Mouse (Mus musculus): Measurements from ENCODE around the gene Ebpl. TPM values are rescaled to one million over a fixed set of nuclear protein-coding genes. Genes with fewer than 3 reads are reported as not detected.

Gene Ebpl
- 1 to 10 TPM; 3.6 to 4.1 TPM for total RNA-seq (2021)

- intact Hi-C loops (cut with DNase I) = loop anchor here (5.0 kb wide), 1 partner anchor 77 kb away; the partner anchor contains the start of gene Kpna3
- peak; percentile 90 to 94 for DNase-seq (ENCODE audit: low spot score in 2 of 2)
Measured at GRCm38 (mm10) chr14:61360131-61360980, at the start of gene Ebpl. Gene Ebpl (minus strand): TSS chr14:61360439.

GRCm38 (mm10) chr14:61410020-61410419 is 49.8 kb upstream of the Ebpl start:
- no peak for DNase-seq (ENCODE audit: low spot score in 2 of 2)
- intact Hi-C loops (cut with DNase I) = no loop called here

GRCm38 (mm10) chr14:61407055-61407454 is 46.8 kb upstream of the Ebpl start:
- no peak for DNase-seq (ENCODE audit: low spot score in 2 of 2)
- intact Hi-C loops (cut with DNase I) = no loop called here

- intact Hi-C loops (cut with DNase I) = no loop called here
- DNase-seq (ENCODE audit: low spot score in 2 of 2) = no peak
Measured at GRCm38 (mm10) chr14:61405761-61406160, 45.5 kb upstream of the Ebpl start.

GRCm38 (mm10) chr14:61404941-61405340 is 44.7 kb upstream of the Ebpl start:
- intact Hi-C loops (cut with DNase I) = no loop called here
- DNase-seq (ENCODE audit: low spot score in 2 of 2) = no peak

- intact Hi-C loops (cut with DNase I) = no loop called here
- peak in 1 of 2 experiments; percentile 21 for DNase-seq (ENCODE audit: low spot score in 2 of 2)
Measured at GRCm38 (mm10) chr14:61394745-61395144, 34.5 kb upstream of the Ebpl start.

GRCm38 (mm10) chr14:61390586-61390985 is 30.3 kb upstream of the Ebpl start:
- intact Hi-C loops (cut with DNase I) = no loop called here
- DNase-seq (ENCODE audit: low spot score in 2 of 2) = no peak

GRCm38 (mm10) chr14:61367290-61367689 is 7.1 kb upstream of the Ebpl start:
- intact Hi-C loops (cut with DNase I) = no loop called here

GRCm38 (mm10) chr14:61364656-61365055 is 4.4 kb upstream of the Ebpl start:
- intact Hi-C loops (cut with DNase I) = loop anchor here (5.0 kb wide), 1 partner anchor 73 kb away; the partner anchor contains the start of gene Kpna3
- DNase-seq (ENCODE audit: low spot score in 2 of 2) = no peak

More at GRCm38 (mm10) chr14:61367290-61367689, 7.1 kb upstream of the Ebpl start:
- DNase-seq (ENCODE audit: low spot score in 2 of 2) = peak in 1 of 2 experiments; percentile 77

GRCm38 (mm10) chr14:61363734-61364133 is 3.5 kb upstream of the Ebpl start:
- intact Hi-C loops (cut with DNase I) = loop anchor here (5.0 kb wide), 1 partner anchor 74 kb away; the partner anchor contains the start of gene Kpna3
- DNase-seq (ENCODE audit: low spot score in 2 of 2) = no peak

GRCm38 (mm10) chr14:61362268-61362667 is 2.0 kb upstream of the Ebpl start:
- intact Hi-C loops (cut with DNase I) = loop anchor here (5.0 kb wide), 1 partner anchor 75 kb away; the partner anchor contains the start of gene Kpna3
- no peak for DNase-seq (ENCODE audit: low spot score in 2 of 2)

GRCm38 (mm10) chr14:61360981-61361511 is 807 bp upstream of the Ebpl start:
- intact Hi-C loops (cut with DNase I) = loop anchor here (5.0 kb wide), 1 partner anchor 76 kb away; the partner anchor contains the start of gene Kpna3
- no peak for DNase-seq (ENCODE audit: low spot score in 2 of 2)

- intact Hi-C loops (cut with DNase I) = no loop called here
- DNase-seq (ENCODE audit: low spot score in 2 of 2) = no peak
Measured at GRCm38 (mm10) chr14:61354251-61355235, 5.7 kb downstream of the Ebpl start.

- intact Hi-C loops (cut with DNase I) = no loop called here
Measured at GRCm38 (mm10) chr14:61350808-61351207, 9.4 kb downstream of the Ebpl start.

GRCm38 (mm10) chr14:61349876-61350275 is 10.4 kb downstream of the Ebpl start:
- intact Hi-C loops (cut with DNase I) = no loop called here
- DNase-seq (ENCODE audit: low spot score in 2 of 2) = no peak

More at GRCm38 (mm10) chr14:61350808-61351207, 9.4 kb downstream of the Ebpl start:
- DNase-seq (ENCODE audit: low spot score in 2 of 2) = no peak

- intact Hi-C loops (cut with DNase I) = loop anchor here (2.0 kb wide), 1 partner anchor 150 kb away; no protein-coding TSS in a partner anchor
- DNase-seq (ENCODE audit: low spot score in 2 of 2) = peak; percentile 17 to 62
Measured at GRCm38 (mm10) chr14:61346827-61347698, 13.2 kb downstream of the Ebpl start.

GRCm38 (mm10) chr14:61344590-61344989 is 15.6 kb downstream of the Ebpl start:
- intact Hi-C loops (cut with DNase I) = no loop called here
- DNase-seq (ENCODE audit: low spot score in 2 of 2) = no peak

- DNase-seq (ENCODE audit: low spot score in 2 of 2) = no peak
- intact Hi-C loops (cut with DNase I) = no loop called here
Measured at GRCm38 (mm10) chr14:61339381-61339780, 20.9 kb downstream of the Ebpl start.
